Mouse (Mus musculus): ENCODE results near the gene Pknox1. TPM values are rescaled to one million over a fixed set of nuclear protein-coding genes. Genes with fewer than 3 reads are reported as not detected.

Gene Pknox1
- total RNA-seq (2023): 10 to 100 TPM; 28.5 to 33.7 TPM

GRCm38 (mm10) chr17:31564015-31564857, at the start of gene Pknox1:
Gene Pknox1 (plus strand): TSS chr17:31564734.

GRCm38 (mm10) chr17:31519946-31520838, 44.3 kb upstream of the Pknox1 start, which contains the start of the genes Wdr4 and Ndufv3:
Gene Wdr4 (minus strand): TSS chr17:31519980.
Gene Ndufv3 (plus strand): TSS chr17:31520115.

GRCm38 (mm10) chr17:31636942-31637811, 72.6 kb downstream of the Pknox1 start, which contains the start of gene Cbs:
Gene Cbs (minus strand): TSS chr17:31637238.

Other genes with a start within 250 kb of the Pknox1 start
- not detected for gene Pde9a, start 178.5 kb upstream of the Pknox1 start, total RNA-seq (2023)
- 10 to 100 TPM; 12.8 to 21.9 TPM for gene Wdr4, start 44.8 kb upstream of the Pknox1 start, total RNA-seq (2023)
- 10 to 100 TPM; 74.3 to 85.4 TPM for gene Ndufv3, start 44.6 kb upstream of the Pknox1 start, total RNA-seq (2023)
- not detected for gene Cbs, start 72.5 kb downstream of the Pknox1 start, total RNA-seq (2023)
- 100 to 1,000 TPM; 198 to 215 TPM for gene U2af1, start 94.2 kb downstream of the Pknox1 start, total RNA-seq (2023)
- gene Cryaa, start 113.1 kb downstream of the Pknox1 start, total RNA-seq (2023): not detected